Mouse (Mus musculus) T-cell, adult 2 months (primary cell): ENCODE data around the gene Wfdc9.

Experiments used
- DNase-seq: peaks from one replicate; pipeline ENCODE4 v3.0.0; 2022; ENCODE audit warnings: low spot score

Gene Wfdc9

DNA sequence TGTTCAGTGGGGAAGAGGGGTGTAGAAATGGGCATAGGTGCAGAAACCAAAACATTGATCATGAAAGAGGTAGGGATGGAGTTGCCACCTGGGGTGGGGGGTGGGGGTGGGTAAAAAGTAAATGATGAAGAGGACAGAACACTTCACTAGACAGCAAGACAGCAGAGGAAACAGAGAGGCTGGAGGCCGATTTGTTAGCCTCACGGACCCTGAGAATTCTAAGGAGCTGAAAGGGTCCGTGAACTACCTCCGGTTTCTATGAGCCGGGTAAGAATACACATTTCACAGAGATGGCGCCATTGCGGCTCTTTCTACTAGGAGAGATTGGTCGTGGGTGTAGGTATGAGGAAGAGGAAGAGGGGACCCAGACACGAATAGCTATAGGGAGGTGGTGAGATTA is at the start of gene Wfdc9:
Wfdc9 (minus strand) TSS at position 101 of the 400 bp plus-strand sequence.
- no peak for DNase-seq

DNA sequence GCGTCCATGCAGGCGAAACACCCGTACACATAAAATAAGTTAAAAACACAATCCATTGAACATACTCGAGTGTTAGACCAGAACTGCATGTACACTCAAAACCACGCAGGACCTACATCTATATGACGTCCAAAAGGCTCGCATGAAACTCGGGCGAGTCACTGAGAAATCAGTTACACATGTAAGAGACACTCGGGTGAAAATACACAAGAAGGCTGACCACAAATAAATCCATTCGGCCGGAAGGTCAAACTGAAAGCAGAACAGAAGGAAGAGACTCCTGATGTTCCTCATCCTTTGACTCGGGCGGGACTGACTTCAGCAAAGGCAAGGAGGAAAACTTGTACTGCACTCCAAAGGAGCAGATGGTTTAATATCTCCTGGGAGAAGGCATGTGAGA is 49.6 kb upstream of the Wfdc9 start:
- no peak for DNase-seq

DNA sequence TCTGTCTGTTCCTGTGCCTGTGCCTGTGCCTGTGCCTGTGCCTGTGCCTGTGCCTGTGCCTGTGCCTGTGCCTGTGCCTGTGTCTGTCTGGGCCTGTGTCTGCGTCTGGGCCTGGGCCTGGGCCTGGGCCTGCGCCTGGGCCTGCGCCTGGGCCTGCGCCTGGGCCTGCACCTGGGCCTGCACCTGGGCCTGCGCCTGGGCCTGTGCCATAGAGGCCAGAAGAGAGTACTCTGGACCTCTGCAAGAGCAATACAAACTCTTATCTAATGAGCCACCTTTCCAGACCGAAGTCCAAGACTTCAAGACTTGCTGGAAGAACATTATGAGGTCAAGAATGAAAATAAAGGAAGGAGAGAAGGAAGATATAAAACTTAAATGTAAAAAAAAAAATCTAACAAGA is 48.9 kb upstream of the Wfdc9 start:
- DNase-seq, result no peak

DNA sequence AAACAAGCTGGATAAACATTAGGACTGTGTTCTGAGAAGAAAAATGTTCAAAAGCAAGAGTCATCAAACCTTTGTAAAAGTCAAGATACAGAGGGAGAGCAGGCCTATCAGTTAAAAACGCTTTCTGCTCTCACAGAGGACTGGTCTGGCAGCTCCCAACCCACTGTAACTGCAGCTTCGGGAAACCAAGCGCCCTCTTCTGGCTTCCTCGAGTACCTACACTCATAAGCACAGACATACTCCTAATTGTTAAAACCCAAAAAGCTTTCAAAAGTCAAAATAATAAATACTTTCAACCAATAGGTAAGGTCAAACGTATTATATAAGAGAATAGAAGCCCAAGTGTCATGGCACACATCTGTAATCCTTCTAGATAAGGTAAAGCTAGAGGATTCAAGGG is 47.9 kb upstream of the Wfdc9 start:
- no peak for DNase-seq

DNA sequence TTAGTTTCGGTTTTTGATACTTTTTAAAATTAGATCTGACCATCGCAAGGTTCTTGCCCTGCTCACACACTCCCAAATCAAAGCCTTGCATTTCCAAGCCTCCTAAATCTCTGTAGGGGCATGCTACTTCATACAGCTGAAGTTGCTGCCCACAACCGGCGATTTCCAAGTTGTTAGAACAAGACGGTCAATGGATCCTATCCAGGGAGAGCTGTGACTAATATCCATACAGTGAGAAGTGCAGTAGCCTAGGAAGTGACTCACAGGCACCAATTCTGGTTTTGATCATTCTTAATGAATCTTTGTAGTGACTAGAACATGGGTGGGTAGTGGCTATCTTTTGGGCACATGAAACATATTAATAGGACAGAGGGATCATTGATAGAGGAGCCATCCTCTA is 45.4 kb upstream of the Wfdc9 start:
- no peak for DNase-seq

DNA sequence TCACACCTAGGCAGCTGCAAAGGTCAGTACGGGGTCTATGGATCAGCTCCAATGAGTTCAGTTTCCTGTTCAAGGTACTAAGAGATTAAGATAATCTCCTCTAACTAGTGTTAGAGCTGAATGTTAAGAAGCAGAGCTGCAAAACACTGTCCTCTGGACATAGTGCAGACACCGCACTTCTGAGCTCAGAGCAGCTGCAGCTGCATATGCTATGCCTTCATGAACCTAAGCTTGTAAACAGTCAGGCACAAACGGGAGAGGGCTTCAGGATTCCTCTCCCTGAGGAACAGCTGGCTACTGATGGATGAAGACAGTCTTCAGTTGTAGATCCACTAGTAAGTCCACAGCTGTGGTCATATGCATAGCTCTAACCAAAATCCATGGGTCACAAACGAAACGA is 44.6 kb upstream of the Wfdc9 start:
- DNase-seq, result no peak

DNA sequence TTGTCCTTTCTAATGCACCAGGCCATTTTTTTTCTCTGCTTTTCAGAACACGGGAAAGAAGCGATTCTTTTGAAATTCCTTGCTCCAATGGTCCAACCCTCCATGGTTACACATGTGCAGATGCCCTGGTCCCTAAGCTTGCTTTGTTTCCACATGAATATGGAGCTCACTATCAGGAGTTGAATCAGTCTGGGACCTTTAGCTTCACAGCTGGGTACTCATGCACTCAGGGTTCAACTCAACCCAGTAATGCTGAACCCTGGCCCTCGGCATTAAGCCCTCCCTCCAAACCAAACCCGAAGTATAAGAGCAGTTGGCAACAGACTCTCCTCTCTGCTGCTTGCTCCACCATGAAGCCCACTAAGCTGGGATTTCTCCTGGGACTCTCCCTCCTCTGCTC is 41.8 kb upstream of the Wfdc9 start, which contains the start of gene Spint4:
Spint4 (plus strand) TSS at position 301 of the 400 bp plus-strand sequence.
- no peak for DNase-seq

DNA sequence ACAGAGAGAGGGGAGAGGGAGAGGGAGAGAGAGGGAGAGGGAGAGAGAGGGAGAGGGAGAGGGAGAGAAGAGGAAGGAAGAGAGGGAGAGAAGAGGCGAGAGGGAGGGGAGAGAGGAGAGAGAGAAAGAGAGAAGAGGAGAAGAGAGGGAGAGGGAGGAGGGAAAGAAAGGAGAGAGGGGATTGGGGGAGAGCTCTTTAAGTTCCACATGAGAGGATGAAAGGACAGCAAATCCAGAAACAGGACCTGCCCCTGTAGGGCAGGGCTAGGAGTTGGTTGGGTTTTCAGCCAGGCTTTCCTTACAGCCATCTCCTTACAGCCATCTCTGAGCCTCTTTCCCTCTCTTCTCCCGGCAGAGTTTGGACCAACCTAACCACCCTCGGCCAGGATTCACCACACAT is 28.4 kb upstream of the Wfdc9 start, which contains the start of gene Wfdc13:
Wfdc13 (plus strand) TSS at position 301 of the 400 bp plus-strand sequence.
- DNase-seq, result no peak

DNA sequence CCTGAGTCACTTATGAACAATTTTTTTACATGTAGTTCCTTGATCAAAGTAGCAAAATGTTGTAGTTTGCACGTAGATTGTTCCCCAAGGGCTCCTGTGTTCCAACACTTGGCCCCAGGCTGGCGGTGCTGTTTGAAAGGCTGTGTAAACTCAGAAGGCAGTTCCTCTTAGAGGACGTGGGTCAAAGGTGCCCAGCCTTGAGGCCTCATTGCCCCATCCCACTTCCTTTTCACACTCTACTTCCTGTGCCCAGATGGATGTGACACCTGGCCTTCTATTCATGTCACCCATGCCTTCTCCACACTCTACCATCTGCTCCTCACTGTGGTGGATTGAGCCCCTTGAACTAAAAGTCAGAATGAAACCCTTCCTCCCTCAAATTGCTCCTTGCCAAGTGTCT is 23.5 kb upstream of the Wfdc9 start:
- no peak for DNase-seq

DNA sequence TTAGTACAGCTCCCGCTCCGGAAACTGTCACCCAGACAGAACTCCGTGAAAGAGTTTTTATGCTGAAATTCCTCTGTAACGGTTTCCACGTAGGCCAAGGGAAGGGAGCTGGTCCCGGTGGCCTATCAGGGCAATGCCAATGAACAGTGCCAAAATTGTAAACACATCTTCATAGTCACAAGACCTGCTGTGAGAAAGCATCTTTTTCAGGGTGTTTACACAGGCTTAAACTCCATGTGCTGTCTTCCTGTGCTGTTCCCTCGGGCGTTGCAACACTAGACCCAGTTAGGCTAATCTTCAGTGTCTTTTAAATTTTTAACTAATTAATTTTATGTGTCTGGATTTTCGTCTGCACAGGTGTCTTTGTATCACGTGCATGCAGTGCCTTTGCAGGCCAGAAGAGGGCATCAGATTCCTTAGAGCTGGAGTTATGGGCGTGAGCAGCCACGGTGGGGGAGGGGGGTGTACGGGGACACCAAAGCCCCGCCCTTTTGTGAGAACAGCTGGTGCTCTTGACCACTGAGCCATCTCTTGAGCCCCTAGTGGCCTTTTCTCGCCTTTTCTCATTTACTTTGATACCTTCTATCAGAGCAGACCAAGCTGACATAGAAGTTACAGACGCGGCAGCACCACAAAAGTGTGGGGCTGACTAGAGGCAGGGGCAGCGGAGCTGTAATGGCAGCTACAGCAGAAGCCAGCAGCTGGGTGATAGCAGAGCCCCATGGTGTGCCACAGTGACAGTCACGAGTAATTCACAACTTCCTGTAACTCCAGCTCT is 22.7 kb upstream of the Wfdc9 start:
- peak; percentile 61 for DNase-seq

DNA sequence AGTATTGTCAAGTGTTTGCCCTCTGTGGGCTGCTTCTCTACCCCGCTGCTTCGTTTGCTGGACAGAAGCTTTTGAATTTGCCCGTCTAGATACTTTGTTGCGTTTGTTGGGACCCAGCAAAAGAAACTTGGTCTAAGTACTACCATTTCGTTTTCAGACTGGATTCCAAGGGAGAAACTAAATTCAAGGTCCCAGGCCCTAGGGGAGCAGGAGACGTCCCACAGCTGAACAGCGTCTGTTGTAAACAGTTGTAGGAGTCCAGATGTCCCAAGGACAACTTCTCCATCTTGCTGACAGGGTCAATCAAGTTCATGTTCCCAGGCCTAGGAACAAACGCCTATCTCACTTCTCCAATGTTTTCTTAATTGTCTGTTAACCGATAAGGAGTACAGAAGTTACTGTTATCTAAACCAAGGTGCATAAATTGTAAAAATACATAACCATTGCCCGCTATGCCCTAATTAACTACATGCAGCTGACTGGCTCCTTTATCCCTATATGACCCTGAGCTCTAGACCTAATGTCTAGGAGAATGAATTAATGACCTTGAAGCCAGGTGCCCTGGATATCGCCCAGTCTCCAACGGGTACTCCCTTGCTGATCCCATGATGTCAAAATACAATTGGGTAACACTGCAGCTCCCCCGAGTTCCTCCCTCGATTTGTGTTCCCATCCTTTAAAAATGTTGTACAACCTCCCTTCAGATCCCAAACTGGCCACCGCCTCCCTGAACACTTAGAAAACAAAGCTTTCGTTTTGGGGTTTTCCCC is 20.7 kb upstream of the Wfdc9 start:
- no peak for DNase-seq

DNA sequence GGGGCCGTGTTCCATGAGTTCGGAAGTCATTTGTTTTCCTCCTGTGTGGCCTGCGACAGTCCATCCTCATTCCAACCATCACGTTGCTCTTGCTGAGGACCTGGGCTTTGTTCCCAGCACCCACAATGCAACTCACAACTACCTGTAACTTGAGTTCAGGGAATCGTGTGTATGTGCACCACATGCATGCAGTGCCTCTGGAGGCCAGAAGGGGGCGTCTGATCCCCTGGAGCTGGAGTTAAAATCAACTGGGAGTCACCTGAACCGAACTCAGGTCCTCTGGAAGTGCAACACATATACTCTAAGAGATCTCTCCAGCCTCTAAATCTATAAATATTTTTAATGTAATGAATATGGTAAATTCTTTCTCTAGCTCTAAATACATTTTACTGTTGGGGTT is 19.7 kb upstream of the Wfdc9 start:
- no peak for DNase-seq

DNA sequence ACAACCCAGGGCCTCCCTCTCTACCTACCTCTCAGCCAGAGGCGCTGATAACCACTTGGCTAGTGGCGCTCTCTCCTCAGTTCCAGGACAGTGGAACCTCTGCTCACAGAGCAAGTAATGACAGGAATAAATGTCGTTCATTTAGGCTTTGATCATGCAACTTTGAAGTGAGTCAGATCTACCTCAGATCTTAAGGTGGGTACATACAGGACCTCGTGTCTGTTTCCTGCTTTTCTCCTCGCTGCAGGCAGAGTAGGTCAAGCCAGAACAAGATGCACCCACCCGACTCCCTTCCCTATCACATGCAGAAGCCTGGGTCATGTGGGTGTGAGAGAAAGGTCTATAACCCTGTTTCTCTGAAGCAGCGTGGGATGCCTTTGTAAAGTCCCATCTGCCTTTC is 17.6 kb upstream of the Wfdc9 start, which contains the start of gene Wfdc11:
Wfdc11 (minus strand) TSS at position 101 of the 400 bp plus-strand sequence.
- DNase-seq, result no peak

DNA sequence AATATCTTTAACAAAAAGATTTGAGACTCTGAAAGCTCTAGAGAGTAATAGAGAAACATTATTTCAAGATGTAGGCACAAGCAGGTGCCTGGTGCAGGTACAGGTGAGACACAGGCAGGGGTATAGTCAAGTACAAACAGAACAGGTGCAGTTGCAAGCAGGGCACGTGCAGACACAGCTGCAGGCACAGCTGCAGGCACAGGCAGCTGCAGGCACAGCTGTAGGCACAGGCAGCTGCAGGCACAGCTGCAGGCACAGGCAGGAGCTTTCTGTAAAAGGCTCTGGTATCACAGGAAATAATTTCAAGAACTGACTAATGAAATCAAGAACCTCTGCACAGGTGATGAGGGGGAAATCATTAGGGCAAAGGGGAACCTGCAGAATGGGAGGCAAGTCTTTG is 14.6 kb upstream of the Wfdc9 start:
- DNase-seq, result no peak

DNA sequence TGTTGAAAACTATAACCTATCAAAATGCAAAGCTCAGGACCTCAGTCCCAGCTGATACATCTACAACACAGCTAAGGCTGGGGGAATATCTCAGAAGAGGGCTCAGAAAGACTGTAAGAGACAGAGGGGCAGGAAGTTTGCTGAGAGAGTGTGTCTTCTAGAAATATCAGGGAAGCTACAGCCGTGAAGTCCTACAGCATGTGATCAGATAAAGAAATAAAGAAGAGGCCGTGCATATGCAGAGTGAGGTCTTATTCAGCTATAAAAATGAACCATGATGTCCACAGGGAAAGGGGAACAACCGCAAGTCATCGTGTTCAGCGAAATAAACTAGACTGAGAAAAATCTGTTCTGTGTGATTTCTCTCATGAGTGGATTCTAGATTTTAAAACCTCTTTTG is 13.9 kb upstream of the Wfdc9 start:
- DNase-seq, result no peak

DNA sequence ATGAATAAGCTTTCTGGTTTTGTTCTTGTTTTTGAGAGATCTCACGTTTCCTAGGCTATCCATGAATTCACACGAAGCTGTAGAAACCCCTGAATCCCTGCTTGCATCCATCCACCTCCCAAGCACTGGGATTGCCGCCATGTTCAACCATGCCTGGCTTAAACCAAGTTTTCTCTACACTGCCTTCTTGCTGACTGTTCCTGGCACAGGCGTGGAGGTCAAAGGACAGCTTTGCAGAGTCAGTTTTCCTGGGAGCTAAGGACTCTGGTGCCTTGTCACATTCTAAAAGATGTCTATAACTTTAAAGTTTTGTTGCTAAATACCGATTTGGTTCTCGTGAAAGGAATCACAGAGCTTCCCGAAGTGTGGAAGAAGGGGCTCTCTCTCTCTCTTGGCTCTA is 8.5 kb upstream of the Wfdc9 start:
- DNase-seq, result no peak

DNA sequence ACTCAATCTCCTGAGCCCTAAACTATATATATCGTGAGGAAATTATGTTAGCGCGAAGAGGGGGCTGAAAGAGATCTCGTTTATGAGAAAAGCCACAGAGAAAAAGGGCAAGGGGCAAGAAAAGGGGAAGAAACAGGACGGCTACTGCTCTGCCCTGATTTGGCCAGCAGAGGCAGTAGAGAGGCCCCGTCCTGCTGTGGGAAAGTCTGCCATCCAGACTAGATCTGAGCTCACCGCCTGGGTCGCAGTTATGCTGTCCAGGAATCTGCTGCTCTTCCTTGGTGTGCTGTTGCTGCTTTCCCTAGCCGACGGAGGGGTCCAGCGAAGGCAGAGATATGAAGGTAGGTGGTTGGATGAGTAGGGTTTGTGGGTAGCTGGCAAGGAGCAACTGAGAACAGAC is 525 bp downstream of the Wfdc9 start, which contains the start of gene Wfdc10:
Wfdc10 (plus strand) TSS at position 189 of the 400 bp plus-strand sequence.
- peak; percentile 6 for DNase-seq

DNA sequence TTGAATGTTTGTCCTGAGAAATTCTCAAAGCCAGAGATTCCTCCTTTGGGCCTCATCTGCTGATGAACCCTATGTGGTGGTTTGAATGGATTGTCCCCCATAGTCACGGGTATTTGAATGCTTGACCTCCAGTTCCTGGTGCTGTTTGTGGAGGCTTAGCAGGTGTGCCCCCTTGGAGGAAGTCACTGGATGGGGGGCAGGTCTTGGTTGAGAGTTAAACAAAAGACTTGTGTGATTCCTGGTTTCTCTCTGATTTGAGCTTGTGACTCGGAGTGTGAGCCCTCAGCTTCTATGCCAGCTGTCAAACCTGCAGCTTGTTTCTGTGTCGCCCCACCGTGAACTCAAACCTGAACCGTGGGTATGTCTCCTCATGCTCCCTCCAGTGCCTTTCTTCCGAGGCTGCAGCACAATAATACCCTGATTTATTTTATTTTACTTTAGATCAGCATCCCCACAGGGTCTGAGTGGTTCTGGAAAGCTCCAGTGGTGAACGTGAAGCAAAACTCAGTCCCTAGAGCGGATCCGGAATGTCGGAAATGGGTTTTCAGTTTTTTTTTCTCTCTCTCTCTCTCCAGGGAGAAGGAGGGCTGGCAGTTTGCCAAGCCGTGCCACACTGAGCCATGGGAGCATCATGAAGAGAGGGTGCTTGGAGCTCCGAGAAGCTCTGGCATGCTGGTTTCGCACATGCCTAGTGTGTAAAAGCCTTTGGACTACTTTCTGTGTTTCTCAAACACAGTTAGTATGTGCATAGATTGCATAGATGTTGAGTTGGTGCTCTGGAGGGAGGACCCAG is 14.3 kb downstream of the Wfdc9 start:
- DNase-seq, result no peak

DNA sequence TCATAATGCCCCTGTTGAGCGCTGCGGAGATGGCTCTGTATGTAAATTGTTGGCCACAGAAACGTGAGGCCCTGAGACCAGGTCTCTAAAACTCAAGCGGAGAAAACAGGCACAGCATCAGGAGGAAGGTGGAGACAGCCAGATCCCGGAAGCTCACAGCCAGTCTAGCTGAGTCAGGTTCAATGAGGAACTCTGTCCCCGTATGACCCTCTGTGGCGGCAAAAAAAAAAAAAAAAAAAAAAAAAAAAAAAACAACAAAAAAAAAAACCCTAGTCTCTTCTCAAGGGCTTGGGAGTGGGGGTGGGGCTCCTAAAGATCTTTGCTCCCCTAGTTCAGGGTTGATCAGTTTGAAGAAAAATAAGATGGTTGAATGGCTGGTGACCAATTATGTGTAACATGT is 15.3 kb downstream of the Wfdc9 start:
- DNase-seq, result no peak

DNA sequence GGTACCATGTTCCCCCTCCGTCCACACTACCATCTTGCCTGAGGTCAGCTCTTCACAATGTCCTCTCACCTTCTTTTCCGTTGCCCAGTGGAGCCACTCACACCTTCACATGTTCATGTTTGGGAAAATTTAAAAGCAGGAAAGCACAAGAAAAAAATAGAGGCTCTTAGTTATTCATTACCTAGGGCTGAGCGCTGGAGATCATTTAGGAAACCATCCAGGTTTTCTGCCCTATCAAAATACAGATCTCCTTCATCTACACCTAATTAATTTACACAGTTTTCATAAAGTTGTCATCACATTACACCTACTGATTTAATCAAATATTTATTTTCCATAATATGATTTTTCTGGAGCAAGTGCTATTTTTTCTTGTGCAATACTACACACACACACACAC is 17.7 kb downstream of the Wfdc9 start, which contains the start of gene Wfdc16:
Wfdc16 (minus strand) TSS at position 101 of the 400 bp plus-strand sequence.
- no peak for DNase-seq

DNA sequence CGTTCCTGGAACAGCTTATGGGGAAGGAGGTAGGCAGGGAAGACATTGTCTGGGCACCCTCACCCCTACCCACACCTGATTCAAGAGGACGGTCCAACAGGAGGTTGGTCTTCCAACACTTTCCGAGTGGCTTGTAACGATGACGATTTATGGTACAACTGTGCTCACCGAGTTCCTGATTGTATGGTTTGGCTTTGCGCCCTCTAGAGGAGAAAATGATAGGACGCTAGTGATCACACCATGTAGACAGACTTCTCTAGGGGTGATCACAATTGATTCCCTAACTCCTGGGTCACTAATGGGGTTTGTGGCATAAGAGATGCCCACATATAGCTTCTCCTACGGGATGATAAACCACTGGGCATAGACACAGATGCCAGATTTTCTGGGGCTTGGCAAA is 21.1 kb downstream of the Wfdc9 start:
- no peak for DNase-seq

DNA sequence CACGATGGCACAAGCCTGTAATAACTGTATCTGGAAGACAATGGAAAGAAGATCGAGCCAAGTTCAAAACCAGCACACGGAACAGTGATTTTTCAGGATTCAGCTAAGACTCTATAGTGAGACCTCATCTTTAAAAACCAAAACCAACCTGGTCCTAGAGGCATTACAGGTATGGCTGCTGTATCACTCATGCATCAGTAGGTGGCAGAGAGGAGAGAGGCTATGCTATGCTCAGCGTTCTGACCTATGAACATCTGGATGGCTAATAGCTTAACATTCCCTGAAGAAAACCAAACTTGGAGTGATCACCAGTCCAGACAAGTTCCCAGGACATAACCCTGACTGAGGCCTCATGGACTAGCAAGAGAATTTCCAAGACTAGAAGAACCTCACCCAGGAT is 34.6 kb downstream of the Wfdc9 start:
- no peak for DNase-seq
